Mouse (Mus musculus): ENCODE measurements around the gene Add3.

Add3 gene

DNA sequence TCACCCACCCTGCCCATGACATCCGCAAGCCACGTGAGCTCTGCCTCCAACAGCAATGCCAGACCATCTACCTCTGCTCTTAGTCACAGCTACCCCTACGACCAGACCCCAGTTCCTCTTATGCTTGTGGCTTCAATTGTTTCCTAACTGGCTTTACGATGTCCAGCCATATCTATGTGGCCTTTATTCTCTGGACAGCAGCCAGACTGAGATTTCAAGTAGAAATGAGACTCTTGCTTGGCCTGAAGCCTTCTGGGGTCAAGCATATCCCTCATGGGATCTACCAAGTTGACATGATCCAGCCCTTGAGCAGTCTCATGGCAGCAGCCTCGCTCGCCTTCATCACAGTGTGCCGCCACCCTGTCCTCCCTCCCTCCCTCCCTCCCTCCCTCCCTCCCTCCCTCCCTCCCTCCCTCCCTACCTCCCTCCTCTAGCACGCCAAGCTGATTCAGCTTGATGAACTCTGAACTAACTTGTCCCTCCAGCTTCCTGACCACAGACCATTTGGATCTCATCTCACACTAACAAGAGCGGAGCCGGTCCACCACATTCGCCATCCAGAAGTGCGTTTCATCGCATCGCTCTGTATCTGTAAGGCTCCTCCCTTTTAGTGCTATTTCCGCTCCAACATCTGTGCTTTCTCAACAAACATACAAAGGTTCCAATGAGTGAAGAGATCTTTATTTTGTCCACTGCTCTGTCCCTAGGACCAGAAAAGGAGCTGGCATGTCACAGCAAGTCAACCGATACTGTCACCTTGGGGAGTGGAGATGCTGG, 9.7 kb upstream of the Add3 start:
- DNase-seq (ENCODE audit: low spot score in 2 of 2), result no peak

DNA sequence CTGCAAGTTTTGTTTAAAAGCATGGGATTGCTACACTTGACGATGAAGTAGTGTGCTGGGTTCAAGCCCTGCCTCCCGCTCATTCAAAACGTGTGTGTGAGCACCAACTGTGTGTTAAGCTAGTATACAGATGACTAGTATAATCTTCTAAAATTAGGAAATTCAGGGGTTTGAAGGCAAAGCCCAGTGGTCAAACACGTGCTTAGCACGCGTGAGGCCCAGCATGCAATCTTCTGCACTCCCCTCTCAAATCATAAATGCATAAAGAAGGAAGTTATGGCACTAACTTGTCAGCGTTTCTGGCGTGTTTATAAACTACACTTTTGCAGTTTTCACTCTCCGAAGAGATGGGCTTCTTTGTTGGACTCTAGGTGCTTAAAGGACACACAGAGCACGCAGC, 7.8 kb upstream of the Add3 start:
- no peak for DNase-seq (ENCODE audit: low spot score in 2 of 2)

DNA sequence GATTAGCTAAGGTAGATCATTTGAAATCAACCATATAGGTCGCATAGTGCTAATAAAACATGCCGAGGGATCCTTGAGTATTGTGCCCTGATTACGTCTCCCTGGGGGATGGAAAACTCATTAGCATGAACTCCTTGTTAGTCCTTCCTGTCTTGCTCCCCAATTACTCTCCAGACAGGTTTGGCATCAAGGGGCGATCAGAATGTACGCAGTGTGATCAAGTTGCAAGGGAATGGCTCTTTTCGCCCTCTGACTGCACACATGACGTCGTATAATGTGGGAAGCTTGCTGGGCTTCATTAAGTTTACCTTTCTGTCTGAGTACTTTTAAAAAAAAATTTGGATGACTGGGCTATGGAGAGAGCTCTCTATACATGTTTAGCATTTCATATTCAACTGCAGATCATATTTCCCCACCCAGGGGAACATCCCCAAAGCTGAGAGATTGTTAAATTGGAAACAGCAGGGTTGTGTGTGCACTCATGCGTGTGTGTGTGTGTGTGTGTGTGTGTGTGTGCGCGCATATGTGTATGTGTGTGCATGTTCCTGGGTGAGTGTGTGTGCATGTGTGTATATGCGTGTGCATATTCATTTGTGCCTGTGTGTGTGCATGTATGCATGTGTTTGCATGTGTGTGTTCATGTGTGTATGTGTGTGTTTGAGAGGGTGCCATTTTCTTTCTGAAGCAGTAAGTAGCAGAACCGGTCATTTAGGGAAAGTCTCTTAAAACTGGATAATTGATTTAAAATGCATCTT, 3.7 kb upstream of the Add3 start:
- DNase-seq (ENCODE audit: low spot score in 2 of 2), result no peak

DNA sequence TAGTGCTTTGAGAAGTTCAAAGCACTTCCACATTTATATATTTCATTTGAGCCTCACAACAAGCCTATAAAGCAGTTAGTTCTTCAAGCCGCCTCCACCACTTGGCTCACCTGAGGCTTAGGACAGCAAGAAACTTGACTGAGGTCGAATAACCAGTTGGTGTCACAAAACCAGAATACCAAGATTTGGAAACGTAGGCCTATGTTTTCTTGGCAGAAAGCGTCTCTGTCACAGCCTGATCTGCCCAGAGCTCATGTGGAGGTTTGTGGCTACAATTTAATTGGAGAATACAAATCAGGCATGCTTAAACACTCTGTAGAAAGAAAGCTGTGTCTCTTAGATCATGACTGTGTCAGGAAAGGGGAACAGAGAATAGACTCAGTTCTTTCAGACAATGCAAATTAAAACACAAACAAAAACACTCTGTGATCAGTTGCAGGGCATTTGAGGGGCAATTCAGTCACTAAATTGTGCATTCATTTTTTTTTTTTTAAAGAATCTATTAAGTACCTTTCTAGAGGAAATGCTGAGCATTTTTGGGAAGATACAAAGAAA, 3.0 kb upstream of the Add3 start:
- no peak for DNase-seq (ENCODE audit: low spot score in 2 of 2)

DNA sequence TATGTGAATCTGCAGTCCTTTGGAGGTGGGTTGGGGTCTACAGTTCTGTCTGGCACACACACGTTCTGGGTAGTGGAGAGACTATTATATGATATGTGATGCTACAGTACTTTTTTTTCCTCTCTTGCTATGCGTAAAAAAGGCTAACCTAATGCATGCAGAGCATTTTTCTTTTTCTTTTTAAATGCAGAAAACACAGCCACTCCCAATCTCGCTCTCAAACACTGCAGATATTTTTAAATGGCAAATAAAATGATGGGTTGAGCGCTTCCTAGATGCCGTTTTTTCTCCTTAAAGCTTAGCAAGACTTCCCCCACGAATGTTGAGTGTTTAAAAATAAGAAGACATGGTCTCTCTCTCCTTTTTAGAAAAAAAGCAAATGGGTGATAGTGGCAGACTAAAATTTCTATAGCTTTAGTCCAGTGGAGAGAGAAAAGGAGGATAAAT, 584 bp downstream of the Add3 start:
- no peak for DNase-seq (ENCODE audit: low spot score in 2 of 2)

DNA sequence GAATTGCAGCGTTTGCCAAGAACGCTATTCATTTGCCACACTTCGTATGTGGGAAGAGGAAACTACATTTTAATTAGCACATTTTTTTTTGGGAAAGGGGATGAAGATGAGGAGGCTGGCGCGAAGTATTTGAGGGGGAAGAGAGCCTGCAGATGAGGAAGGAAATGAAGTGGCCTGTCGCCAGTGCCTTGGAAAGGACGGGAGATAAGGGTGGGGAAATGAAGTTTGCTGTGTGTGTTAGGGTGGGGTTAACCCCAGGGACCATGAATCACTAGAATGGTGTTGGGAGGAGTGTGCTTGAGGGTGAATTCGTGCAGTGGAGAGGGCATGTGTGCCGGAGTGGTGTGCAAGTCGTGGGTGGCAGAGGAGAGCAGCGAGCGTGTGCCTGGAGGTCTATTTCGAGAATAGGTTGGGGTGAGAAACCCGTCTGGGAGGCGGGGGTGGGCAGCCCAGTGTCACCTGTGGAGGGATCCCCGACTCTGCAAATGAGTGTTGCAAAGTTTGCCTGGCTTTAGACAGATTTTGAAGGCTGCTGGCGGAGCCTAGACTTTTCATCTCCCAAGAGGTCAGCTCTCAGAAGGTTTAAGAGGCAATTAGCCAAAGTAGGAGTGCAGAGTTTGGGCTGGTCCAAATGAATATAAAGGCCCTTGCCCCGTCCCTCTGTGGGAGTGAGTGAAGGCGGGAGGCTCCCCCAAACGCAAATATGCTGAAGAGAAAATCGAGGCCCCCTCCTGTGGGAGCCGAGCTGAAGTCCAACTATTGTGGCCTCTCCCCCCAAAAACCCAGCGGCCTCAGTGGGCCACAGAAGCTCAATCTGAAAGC, 1.2 kb downstream of the Add3 start:
- peak in 1 of 2 experiments; percentile 73 for DNase-seq (ENCODE audit: low spot score in 2 of 2)

DNA sequence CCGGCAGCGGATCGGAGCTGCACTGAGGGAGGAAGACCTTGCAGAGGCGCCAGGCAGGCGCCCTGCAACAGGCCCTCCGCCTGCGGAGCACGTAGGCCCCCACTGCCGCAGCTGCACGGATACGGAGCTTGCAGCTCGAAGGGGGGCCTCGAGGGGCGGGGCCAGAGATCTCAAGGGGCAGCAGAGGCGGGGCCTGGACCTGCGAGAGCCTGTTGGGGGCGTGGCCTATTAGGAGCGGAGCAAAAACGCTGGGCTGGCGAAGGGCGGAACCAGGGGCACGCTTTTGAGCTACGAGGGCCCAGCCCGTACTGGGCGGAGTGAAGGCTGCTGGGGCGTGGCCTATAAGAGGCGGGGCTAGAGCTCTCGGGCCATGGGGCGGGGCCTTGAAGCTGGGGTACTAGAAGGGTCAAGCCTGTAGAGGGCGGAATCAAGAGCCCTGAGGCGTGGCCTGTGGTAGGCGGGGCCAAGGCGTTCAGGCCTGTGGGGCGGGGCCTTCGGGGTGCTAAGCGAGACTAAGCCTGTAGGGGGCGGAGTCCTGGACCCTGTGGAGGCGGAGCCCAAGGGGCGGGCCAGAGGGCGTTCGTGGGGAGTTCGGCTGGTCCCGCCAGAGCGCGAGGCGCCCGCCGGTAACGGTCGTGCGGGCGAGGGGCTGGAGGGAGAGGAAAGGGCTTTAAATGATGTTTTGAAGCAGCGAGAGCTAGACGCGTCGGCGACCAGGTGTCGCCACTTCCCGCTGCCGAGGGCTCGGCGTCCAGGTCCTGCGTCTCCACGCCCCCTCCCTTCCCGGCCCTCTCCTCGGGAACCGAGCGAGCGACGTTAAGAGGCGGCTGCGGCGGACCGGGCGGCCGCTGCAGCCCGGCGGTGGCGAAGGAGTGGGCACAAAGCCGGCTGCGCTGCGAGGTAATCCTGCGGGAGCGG, 2.2 kb downstream of the Add3 start:
- peak; percentile 100 for DNase-seq (ENCODE audit: low spot score in 2 of 2)

DNA sequence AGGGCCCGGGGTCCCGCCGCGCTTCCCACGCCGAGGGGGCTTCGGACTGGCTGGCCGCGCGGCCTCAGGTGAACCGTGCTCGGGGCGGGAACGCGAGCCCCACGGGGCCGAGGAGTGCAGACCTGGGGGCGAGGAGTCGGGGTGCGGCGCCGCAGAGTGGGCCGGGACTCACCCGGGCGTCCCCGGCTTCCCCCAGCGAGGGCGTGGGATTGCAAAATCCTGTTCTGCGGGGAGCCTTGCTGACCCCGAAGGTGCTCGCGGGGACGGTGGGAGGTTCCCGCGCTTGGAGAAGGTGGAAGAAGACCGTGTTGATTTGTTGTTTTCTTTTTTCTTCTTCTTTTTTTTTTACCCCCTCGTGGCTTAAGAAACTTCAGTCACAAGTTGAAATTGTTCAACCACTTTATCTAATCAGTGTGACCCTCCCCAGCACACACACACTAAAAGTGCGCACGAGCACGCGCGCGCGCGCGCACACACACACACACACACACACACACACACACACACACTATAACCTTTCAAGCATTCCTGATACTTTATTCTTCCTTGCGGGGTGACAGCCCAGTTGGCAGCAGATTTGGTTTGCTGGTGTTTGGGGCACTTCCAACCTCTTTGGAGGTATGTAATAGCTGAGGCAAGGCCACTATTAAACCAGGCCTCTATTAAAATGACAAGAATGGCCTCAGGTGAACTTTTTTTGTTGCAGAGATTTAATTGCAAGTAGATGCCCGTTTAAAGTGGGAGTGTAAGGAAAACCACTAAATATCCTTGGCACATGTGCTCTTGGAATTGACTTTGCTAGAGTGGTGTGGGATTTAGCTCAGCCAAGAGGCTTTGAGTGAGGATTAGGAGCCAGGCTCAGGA, 3.1 kb downstream of the Add3 start:
- peak in 1 of 2 experiments; percentile 37 for DNase-seq (ENCODE audit: low spot score in 2 of 2)

DNA sequence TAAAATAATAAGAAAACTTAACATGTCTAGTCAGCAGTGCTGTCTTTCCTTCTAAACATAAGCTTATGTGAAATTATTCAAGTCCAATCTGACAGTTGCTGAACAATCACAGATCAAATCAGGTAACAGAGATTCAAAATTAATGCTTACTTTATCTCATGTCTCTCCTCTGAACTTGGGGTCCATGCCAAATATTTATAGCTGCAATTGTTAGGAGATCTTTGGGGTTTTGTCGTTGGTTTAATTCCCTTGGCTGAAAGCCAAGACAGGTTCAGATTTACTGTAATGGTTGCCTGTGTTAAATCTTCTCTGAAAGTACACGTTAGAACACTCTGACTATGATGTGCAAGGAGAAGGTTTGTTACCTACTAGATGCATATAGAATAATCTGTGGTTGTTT, 4.8 kb downstream of the Add3 start:
- DNase-seq (ENCODE audit: low spot score in 2 of 2), result no peak

DNA sequence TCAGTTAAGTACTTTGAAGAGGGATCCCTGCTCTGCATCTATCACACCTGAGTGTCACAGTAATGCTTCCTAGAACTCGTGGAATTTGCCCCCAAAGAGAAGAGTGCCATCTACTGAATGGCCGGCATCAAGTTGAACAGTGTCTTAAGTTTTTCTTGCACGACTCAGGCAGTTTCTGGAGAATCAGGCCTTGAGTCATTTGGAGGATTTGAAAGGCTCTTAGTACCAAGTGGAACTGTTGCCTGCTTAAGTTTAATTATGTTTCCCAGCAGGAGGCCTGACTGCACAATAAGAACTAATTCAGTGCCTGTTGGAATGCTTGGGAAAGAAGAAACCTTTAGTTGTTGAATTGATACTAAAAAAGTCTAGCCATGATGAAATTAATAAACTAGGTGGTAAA, 9.1 kb downstream of the Add3 start:
- no peak for DNase-seq (ENCODE audit: low spot score in 2 of 2)

DNA sequence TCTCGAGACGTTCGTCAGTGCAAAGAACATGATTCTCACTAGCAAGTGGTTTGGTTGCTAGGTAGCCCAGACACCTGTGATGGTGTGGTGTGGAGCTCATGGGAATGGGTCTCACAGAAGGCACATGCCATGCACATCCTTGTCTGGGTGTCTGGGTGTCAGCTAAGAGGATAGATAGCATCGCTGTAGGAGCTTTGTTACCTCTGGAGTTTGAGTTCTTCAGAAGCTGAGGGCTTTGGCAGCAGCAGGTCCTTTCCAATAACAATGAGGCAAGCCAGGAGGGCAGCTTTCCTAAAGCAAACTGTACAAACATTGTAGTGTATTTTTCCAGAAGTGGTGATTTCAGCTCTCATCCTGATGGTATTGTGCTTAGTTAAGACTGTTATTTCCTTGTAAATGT, 12.2 kb downstream of the Add3 start:
- DNase-seq (ENCODE audit: low spot score in 2 of 2), result no peak

DNA sequence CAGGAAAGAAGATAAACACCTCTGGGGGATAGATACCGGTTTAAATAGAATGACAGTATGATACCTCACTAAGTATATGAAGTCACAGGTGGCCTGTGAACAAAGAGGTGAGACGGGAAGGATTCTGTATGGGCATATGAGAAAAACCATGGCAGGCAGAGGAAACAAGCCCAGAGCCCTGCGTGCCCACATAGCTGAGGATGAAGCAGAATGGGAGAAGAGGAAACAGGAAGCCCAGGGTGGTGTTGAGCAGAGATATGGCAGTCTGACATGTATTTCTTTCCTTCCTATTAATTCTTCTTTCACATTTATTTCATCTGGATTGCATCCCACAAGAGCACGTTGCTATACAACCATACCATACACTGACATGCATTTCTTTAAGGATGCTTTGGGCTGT, 12.9 kb downstream of the Add3 start:
- DNase-seq (ENCODE audit: low spot score in 2 of 2), result no peak

DNA sequence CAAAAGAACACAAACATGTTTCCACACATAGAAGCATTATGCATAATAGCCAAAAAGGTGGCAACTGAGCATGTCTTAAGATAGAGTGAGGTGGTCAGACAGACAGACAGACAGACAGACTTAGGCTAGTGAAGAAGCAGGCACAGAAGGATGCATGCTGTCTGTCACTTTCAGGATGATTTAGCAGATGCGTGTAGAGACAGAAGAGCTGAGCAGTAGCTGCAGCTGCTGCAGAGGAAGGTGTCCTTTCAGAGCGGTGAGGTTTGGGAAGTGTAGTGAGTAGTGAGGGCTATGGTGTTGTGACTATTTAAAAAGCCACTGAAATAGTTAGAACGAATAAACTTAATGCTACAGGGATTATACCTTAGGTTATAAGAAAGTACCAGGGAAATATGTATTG, 13.9 kb downstream of the Add3 start:
- DNase-seq (ENCODE audit: low spot score in 2 of 2), result no peak

DNA sequence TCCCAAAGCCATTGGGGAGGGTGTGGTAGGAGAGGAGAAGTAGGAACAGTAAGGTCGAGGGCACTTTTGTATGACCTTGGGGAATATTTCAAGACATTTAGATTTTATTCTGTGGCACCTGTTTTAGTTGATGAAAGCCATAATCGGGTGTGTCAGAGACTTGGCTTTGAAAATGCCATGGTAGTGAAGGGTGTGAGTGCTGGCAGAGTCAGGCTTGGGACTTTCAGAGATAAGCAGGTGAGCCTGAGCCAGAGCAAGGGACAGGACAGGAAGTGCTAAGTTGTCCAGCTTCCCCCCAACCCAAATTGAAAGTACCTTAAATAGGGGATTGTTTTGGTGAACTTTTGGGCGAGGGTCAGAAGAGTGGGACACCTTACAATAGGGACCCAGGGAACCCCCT, 16.1 kb downstream of the Add3 start:
- DNase-seq (ENCODE audit: low spot score in 2 of 2), result no peak

DNA sequence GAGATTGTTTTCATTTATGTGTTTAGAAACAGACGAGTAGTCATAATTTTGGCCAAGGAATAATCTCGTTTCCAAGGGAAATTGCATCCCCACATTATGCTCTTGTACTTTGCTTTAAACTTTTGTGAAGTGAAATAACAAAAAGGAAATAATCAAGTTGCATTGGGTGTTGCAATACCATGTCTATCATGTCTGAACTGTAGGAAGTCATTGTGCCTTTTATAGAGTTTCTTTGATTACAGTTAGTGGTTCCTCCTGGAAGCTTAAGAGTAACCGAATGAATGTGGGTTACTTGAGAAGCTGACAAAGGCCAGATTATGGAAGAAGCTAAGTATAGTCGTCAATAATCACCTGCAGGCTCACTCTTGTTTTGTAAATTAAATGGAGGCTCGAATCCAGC, 16.9 kb downstream of the Add3 start:
- no peak for DNase-seq (ENCODE audit: low spot score in 2 of 2)

DNA sequence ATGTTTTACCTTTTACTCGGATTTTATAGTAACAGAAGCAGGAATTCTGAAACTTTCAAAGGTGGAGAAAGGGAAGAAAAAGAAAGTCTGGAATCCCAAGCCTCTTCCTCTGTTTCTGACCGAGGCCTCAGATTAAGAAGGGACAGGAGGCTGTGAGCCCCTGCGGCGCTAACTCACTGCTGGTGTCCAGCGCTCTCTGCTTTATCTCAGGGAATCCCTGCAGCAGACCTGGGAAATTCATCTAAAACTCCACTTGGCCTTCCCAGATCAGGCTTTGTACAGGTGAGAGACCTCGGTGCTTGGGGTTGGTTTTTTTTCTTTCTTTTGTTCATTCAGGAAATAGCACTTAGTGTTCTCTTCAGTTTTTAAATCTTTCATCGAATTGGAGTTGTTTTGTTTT, 19.1 kb downstream of the Add3 start:
- no peak for DNase-seq (ENCODE audit: low spot score in 2 of 2)

DNA sequence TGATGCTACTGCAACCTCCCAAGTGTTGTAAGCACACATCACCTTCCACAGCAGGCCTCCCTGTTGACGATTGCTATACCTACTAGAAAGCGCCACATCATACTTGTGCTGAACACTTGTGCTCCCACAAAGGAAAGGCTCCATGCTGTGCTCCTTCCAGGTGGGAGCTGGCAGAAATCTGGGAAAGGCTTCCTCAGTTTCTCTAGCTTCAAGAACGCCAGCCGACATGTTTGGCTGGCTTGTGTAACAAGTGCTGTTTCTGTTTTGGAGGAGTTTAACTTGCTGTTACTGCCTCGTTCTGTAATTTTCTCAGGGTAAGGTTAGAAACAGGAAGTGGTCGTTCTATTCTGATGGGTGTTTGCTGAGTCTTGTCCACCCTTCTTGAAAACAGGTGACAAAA, 22.7 kb downstream of the Add3 start:
- no peak for DNase-seq (ENCODE audit: low spot score in 2 of 2)

DNA sequence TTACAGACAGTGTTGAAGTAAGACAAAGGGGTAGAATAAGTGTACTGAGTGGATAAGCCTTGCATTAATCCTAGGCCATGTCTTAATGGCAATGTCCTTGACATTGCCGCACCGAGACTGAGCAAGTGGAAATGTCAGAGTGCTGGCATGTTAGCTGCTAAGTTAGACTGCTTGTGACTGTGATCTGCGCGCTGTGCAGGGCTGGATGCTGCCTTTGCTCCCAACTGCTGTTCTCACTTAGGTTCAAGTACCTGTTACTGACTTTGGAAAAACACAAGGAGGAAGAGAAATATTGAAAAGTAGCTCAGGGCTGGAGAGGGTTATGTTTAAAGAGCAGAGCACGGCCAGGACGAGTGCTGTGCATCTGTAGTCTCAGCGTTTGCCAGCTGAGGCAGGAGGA, 24.4 kb downstream of the Add3 start:
- DNase-seq (ENCODE audit: low spot score in 2 of 2), result no peak

DNA sequence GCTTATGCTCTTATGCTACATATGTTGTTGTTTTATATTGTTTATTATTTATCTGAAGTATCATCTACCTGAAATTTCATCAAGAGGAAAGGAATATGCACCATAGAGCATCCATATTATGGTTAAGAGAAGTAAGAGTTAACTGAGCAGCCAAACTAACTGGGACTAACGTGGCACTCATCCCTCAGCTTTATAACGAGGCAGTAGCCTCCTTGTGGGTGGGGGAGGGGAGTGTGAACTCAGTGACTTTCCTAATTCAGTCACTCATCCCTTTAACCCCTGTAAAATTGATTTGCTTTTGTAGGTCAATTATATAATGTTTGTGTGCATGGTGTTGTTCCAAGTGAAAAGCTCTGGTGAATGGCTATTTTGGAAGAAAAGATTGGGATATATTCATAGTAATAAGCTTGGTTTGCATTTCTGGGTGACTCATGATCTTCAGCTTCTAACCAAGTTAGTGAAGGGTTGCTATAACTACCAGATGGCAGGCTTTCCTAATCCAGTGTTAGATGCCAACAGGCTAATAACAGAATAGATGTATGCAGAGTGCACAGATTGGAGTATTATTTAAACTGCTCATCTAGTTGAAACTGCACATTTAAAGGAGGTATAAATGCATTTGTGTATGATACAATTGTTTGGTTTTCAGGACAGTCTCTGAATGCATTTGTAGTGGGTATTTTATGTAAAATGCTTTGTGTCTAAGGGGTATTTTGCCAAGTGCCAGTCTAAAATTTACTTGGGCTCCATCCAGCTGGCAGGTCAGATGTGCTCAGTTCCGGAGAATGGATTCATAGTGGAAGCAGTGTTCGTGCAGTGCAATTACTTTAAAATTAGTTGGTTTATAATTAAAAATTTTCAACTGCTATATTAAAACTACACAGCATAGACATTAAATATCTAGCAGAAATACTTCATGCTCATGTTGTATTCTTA, 25.3 kb downstream of the Add3 start:
- no peak for DNase-seq (ENCODE audit: low spot score in 2 of 2)
